Mouse (Mus musculus): Measurements from ENCODE around the gene Apela.

GRCm38 (mm10) chr8:65053968-65054367 lies 16.8 kb upstream of the Apela start:
- TF ChIP-seq CTCF (IDR thresholded peaks at IDR 0.05; ENCODE audit: low read depth, low read length) (no peak), POLR2AphosphoS5 (IDR thresholded peaks at IDR 0.05; ENCODE audit: insufficient replicate concordance, low read depth, low read length) (no peak)

Data from G1E (cell line).